Mouse (Mus musculus): ENCODE results near the gene Ophn1. TPM values are rescaled to one million over a fixed set of nuclear protein-coding genes. Genes with fewer than 3 reads are reported as not detected.
A peak's percentile ranks its signal among the peaks of the same experiment; 100 is the strongest.

Gene Ophn1
- total and polyA plus RNA-seq, 3 experiments, result not detected

DNA sequence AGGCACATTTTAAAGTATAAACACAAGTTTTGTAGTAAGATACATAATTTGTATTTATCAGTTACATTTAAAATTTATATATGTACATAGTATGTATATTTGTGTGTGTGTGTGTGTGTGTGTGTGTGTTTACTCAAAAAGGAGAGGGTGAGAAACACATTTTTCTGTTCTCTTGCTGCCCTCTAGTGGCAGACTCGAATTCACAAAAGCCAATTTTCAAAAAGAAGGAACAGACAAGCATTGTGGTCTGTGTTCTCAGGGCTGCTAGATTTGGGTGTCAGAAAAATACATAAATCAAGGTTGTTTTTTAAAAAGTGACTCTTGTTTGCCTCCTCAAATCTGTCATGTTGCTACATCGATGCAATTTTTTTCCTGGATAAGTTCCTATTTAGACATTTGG, 272.0 kb downstream of the Ophn1 start:
- H3K27ac ChIP-seq (ENCODE audit: control insufficient read depth, low read depth, low read length), result no peak overlapping the region
- H3K4me3 ChIP-seq (ENCODE audit: control insufficient read depth in 1 of 2, insufficient read depth in 1 of 2, low read depth in 2 of 2, low read length in 2 of 2), result no peak overlapping the region
- no peak for TF ChIP-seq MYC (IDR thresholded peaks at IDR 0.05; ENCODE audit: low read depth, low read length)
- no peak for TF ChIP-seq ETS1 (IDR thresholded peaks at IDR 0.05; ENCODE audit: low read depth, low read length)
- TF ChIP-seq ZNF384 (IDR thresholded peaks at IDR 0.05; ENCODE audit: low read depth, low read length), result no peak
- TF ChIP-seq CHD2 (IDR thresholded peaks at IDR 0.05; ENCODE audit: low read length), result no peak
- no peak for TF ChIP-seq SIN3A (IDR thresholded peaks at IDR 0.05; ENCODE audit: low read length)
- TF ChIP-seq ZC3H11A (IDR thresholded peaks at IDR 0.05; ENCODE audit: low read depth, low read length), result peak; percentile 12; the same call in 1 of the 2 replicates
- TF ChIP-seq TBP (IDR thresholded peaks at IDR 0.05; ENCODE audit: low read depth, low read length), result no peak
- no peak for TF ChIP-seq GATA1 (IDR thresholded peaks at IDR 0.05; ENCODE audit: low read depth, low read length)
- TF ChIP-seq JUND (IDR thresholded peaks at IDR 0.05; ENCODE audit: low read depth, low read length), result no peak
- TF ChIP-seq CTCF (IDR thresholded peaks at IDR 0.05 in 2 of 3, conservative IDR thresholded peaks at IDR 0.05 in 1 of 3; ENCODE audit: control insufficient read depth in 1 of 3, insufficient read depth in 1 of 3, low read depth in 2 of 3, low read length in 3 of 3, poor library complexity in 1 of 3, severe bottlenecking in 1 of 3), result peak in 1 of 3 experiments; percentile 55; a peak in 2 of 6 replicates
- TF ChIP-seq ZMIZ1 (IDR thresholded peaks at IDR 0.05; ENCODE audit: low read depth, low read length), result no peak
- peak; percentile 52 for TF ChIP-seq RAD21 (IDR thresholded peaks at IDR 0.05; ENCODE audit: low read depth, low read length)
- peak; percentile 54 for TF ChIP-seq SMC3 (IDR thresholded peaks at IDR 0.05; ENCODE audit: low read depth, low read length)
- TF ChIP-seq E2F4 (IDR thresholded peaks at IDR 0.05; ENCODE audit: borderline replicate concordance, low read depth, low read length), result no peak
- TF ChIP-seq MYB (IDR thresholded peaks at IDR 0.05; ENCODE audit: low read depth, low read length), result no peak
- TF ChIP-seq KAT2A (conservative IDR thresholded peaks at IDR 0.05; ENCODE audit: low read depth, low read length), result no peak
- TF ChIP-seq NELFE (IDR thresholded peaks at IDR 0.05; ENCODE audit: low read depth, low read length), result no peak
- no peak for TF ChIP-seq USF1 (IDR thresholded peaks at IDR 0.05; ENCODE audit: low read depth, low read length)
- no peak for TF ChIP-seq NRF1 (IDR thresholded peaks at IDR 0.05; ENCODE audit: insufficient read depth, low read depth, low read length, poor library complexity, severe bottlenecking)
- peak; percentile 37 for DNase-seq (ENCODE audit: low read depth, low spot score)
- no peaks in the 10 kb centered on the region for H3K9me3 ChIP-seq (replicated peaks; ENCODE audit: insufficient read depth, low read length)
- no peaks in the 10 kb centered on the region for H3K4me1 ChIP-seq (ENCODE audit: control insufficient read depth in 1 of 2, insufficient read depth in 2 of 2, low read length in 2 of 2)
- no peaks in the 10 kb centered on the region for H3K27me3 ChIP-seq (ENCODE audit: control insufficient read depth in 1 of 2, insufficient read depth in 2 of 2, low read length in 2 of 2)
- H3K79me2 ChIP-seq (ENCODE audit: control insufficient read depth, insufficient read depth, low read length, poor library complexity), result no peaks in the 10 kb centered on the region
- no peak overlapping the region for H3K9ac ChIP-seq (ENCODE audit: control insufficient read depth, low read depth, low read length, poor library complexity, severe bottlenecking)
- H3K36me3 ChIP-seq (ENCODE audit: control insufficient read depth in 1 of 2, insufficient read depth in 2 of 2, low read length in 2 of 2), result no peaks in the 10 kb centered on the region

DNA sequence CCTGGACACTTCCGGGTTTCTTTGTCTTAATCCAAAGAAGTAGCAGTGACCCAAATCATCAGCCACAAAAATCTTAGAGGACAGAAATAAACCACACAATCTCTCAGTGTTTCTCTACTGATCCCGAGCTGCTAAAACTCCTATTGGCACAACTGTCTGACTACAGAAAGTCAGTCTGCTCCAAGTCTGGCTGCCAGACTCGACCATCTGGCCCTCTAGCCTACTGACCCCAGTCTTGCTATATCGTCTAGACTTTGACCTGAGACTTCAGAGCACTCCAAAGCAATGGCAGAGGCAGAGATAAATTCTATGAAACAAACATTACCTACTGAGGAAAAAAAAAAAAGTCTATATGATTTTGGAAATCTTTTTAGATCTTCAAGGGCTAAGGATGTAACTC, 273.4 kb downstream of the Ophn1 start:
- TF ChIP-seq RCOR1 (IDR thresholded peaks at IDR 0.05; ENCODE audit: low read depth, low read length), result no peak
- no peak for TF ChIP-seq ETS1 (IDR thresholded peaks at IDR 0.05; ENCODE audit: low read depth, low read length)
- TF ChIP-seq CHD1 (IDR thresholded peaks at IDR 0.05; ENCODE audit: low read depth, low read length), result no peak
- no peak for TF ChIP-seq MXI1 (IDR thresholded peaks at IDR 0.05; ENCODE audit: low read depth, low read length)
- no peak for TF ChIP-seq USF2 (IDR thresholded peaks at IDR 0.05; ENCODE audit: borderline replicate concordance in 1 of 2, insufficient read depth in 1 of 2, low read depth in 1 of 2, low read length in 2 of 2)
- no peak for TF ChIP-seq MYC (IDR thresholded peaks at IDR 0.05; ENCODE audit: low read depth, low read length)
- no peak for TF ChIP-seq MAFK (IDR thresholded peaks at IDR 0.05; ENCODE audit: borderline replicate concordance, low read depth, low read length)
- TF ChIP-seq BHLHE40 (IDR thresholded peaks at IDR 0.05; ENCODE audit: borderline replicate concordance, low read depth, low read length), result no peak
- no peak for TF ChIP-seq NRF1 (IDR thresholded peaks at IDR 0.05; ENCODE audit: insufficient read depth, low read depth, low read length, poor library complexity, severe bottlenecking)
- no peak for TF ChIP-seq POLR2AphosphoS5 (IDR thresholded peaks at IDR 0.05; ENCODE audit: borderline replicate concordance, low read depth, low read length)
- TF ChIP-seq TAL1 (IDR thresholded peaks at IDR 0.05; ENCODE audit: low read length), result no peak
- no peak for TF ChIP-seq MYB (IDR thresholded peaks at IDR 0.05; ENCODE audit: low read depth, low read length)
- TF ChIP-seq EP300 (IDR thresholded peaks at IDR 0.05; ENCODE audit: low read depth in 1 of 2, low read length in 2 of 2), result no peak
- TF ChIP-seq ZKSCAN1 (IDR thresholded peaks at IDR 0.05; ENCODE audit: low read depth, low read length), result no peak
- no peak for TF ChIP-seq KAT2A (conservative IDR thresholded peaks at IDR 0.05; ENCODE audit: low read depth, low read length)
- TF ChIP-seq GATA1 (IDR thresholded peaks at IDR 0.05; ENCODE audit: low read depth, low read length), result no peak
- TF ChIP-seq GABPA (IDR thresholded peaks at IDR 0.05; ENCODE audit: low read depth, low read length), result no peak
- TF ChIP-seq JUND (IDR thresholded peaks at IDR 0.05; ENCODE audit: low read depth, low read length), result no peak
- TF ChIP-seq ZMIZ1 (IDR thresholded peaks at IDR 0.05; ENCODE audit: low read depth, low read length), result no peak
- Histone ChIP-seq H3K9ac (ENCODE audit: control insufficient read depth, low read depth, low read length, poor library complexity, severe bottlenecking) (no peak overlapping the region), H3K4me3 (ENCODE audit: control insufficient read depth in 1 of 2, insufficient read depth in 1 of 2, low read depth in 2 of 2, low read length in 2 of 2) (no peak overlapping the region)

More for the DNA sequence above, 273.4 kb downstream of the Ophn1 start:
- no peaks in the 10 kb centered on the region for H3K79me2 ChIP-seq (ENCODE audit: control insufficient read depth, insufficient read depth, low read length, poor library complexity)
- H3K4me1 ChIP-seq (ENCODE audit: control insufficient read depth in 1 of 2, insufficient read depth in 2 of 2, low read length in 2 of 2), result no peaks in the 10 kb centered on the region
- H3K27ac ChIP-seq (ENCODE audit: control insufficient read depth, low read depth, low read length), result no peak overlapping the region
- H3K27me3 ChIP-seq (ENCODE audit: control insufficient read depth in 1 of 2, insufficient read depth in 2 of 2, low read length in 2 of 2), result no peaks in the 10 kb centered on the region
- no peaks in the 10 kb centered on the region for H3K9me3 ChIP-seq (replicated peaks; ENCODE audit: insufficient read depth, low read length)
- no peak for DNase-seq (ENCODE audit: low read depth, low spot score)
- H3K36me3 ChIP-seq (ENCODE audit: control insufficient read depth in 1 of 2, insufficient read depth in 2 of 2, low read length in 2 of 2), result no peaks in the 10 kb centered on the region
